Mouse (Mus musculus) thymus, postnatal 10 days (tissue): ENCODE measurements around the gene Gabpb1.
A peak's percentile ranks its signal among the peaks of the same experiment; 100 is the strongest.

Experiments
- DNase-seq, 2 experiments: peaks; one replicate each; pipeline ENCODE4 v3.0.0; 2021; ENCODE audit warnings: low spot score in 2 of 2

The Gabpb1 gene

GRCm38 (mm10) chr2:126676122-126676515, at the start of gene Gabpb1:
Gene Gabpb1, minus strand, starts transcription at chr2:126676337.
- DNase-seq, result peak in 1 of 2 experiments; percentile 22

GRCm38 (mm10) chr2:126712950-126713349, 36.8 kb upstream of the Gabpb1 start:
- DNase-seq, result no peak

- no peak for DNase-seq
Observed at GRCm38 (mm10) chr2:126712526-126712925, 36.4 kb upstream of the Gabpb1 start.

- DNase-seq, result no peak
Observed at GRCm38 (mm10) chr2:126708361-126708760, 32.2 kb upstream of the Gabpb1 start.

- DNase-seq, result no peak
Observed at GRCm38 (mm10) chr2:126707438-126707779, 31.3 kb upstream of the Gabpb1 start.

GRCm38 (mm10) chr2:126706759-126707437, 30.8 kb upstream of the Gabpb1 start, which contains the start of gene Usp8:
Gene Usp8, plus strand, starts transcription at chr2:126707328.
- DNase-seq, result peak; percentile 93 to 95

GRCm38 (mm10) chr2:126695285-126695684, 19.1 kb upstream of the Gabpb1 start:
- no peak for DNase-seq

GRCm38 (mm10) chr2:126691290-126691689, 15.2 kb upstream of the Gabpb1 start:
- no peak for DNase-seq

- DNase-seq, result no peak
Observed at GRCm38 (mm10) chr2:126682937-126683336, 6.8 kb upstream of the Gabpb1 start.

- no peak for DNase-seq
Observed at GRCm38 (mm10) chr2:126682333-126682732, 6.2 kb upstream of the Gabpb1 start.

GRCm38 (mm10) chr2:126677366-126677765, 1.2 kb upstream of the Gabpb1 start:
- no peak for DNase-seq

- peak; percentile 83 to 87 for DNase-seq
Observed at GRCm38 (mm10) chr2:126675169-126676121, 692 bp downstream of the Gabpb1 start.

- peak; percentile 44 to 46 for DNase-seq
Observed at GRCm38 (mm10) chr2:126674441-126675168, 1.5 kb downstream of the Gabpb1 start.

GRCm38 (mm10) chr2:126673317-126674242, 2.6 kb downstream of the Gabpb1 start:
- peak; percentile 28 to 31 for DNase-seq

- DNase-seq, result no peak
Observed at GRCm38 (mm10) chr2:126668621-126669252, 7.4 kb downstream of the Gabpb1 start.

GRCm38 (mm10) chr2:126665984-126666383, 10.2 kb downstream of the Gabpb1 start:
- no peak for DNase-seq

GRCm38 (mm10) chr2:126663481-126663880, 12.7 kb downstream of the Gabpb1 start:
- peak in 1 of 2 experiments; percentile 35 for DNase-seq

- no peak for DNase-seq
Observed at GRCm38 (mm10) chr2:126652929-126653328, 23.2 kb downstream of the Gabpb1 start.

- no peak for DNase-seq
Observed at GRCm38 (mm10) chr2:126647762-126648161, 28.4 kb downstream of the Gabpb1 start.

- DNase-seq, result no peak
Observed at GRCm38 (mm10) chr2:126646461-126646860, 29.7 kb downstream of the Gabpb1 start.
